Comparison of ENCODE assay signal across 13 mouse cellular contexts in the genomic region with DNA sequence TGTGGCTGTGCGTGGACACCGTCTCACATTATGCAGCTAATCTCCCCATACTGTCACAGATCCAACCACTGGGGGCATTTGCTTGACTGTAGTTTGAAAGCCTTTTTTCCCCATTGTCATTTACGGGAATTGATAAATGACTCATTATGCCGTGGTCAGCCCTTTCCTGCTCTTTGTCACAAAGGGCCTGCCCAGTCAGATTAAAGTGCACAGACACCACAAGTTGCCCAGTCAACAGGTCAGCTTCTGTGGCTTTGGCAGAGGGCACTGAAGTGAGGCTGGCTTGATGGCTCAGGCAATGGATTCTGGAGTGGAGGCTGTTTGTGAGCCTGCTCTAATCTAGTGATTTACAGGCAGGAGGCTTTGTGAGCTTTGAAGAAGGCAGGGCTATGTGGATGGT. TPM values are rescaled to one million over a fixed set of nuclear protein-coding genes. Genes with fewer than 3 reads are reported as not detected.
DNase-seq lines count a peak whose midpoint lies in the region; ATAC-seq and TF ChIP-seq lines count a peak whose summit lies in the region.
"Had no signal": no experiment of that assay in that cellular context is flagged by ENCODE, and none has a peak within 500 bp of the region (broad histone marks: within the 10 kb centered on the region; RNA-seq: fewer than 3 reads in every experiment).

No protein-coding gene starts in this region.

- H3K9ac ChIP-seq in kidney, embryonic 16.5 days (replicated peaks; ENCODE audit: low read length): no peak overlapping the region
- no peak overlapping the region for H3K9ac ChIP-seq in hindbrain, postnatal 0 days (replicated peaks; ENCODE audit: low read length)
- H3K9ac ChIP-seq: heart, embryonic 13.5 days had no signal

- 49% methylated on average over 4 of the region's 4 CpGs for WGBS in kidney, embryonic 16.5 days
- 39% methylated on average over 4 of the region's 4 CpGs for WGBS in hindbrain, postnatal 0 days
- WGBS in forebrain, embryonic 10.5 days: 68% methylated on average over 4 of the region's 4 CpGs

- peak; percentile 10 to 13 for DNase-seq in adrenal gland, postnatal 36 days
- DNase-seq in adrenal gland, adult 8-10 months: no peak
- no peak for DNase-seq in kidney, adult 8-10 months
- peak; percentile 51 for DNase-seq in 3T3-L1 (ENCODE audit: low read depth, low spot score)
- DNase-seq in hindbrain, postnatal 0 days (ENCODE audit: low spot score): peak; percentile 16
- no peak for DNase-seq in forebrain, embryonic 10.5 days (ENCODE audit: extremely low spot score, low spot score)
- DNase-seq in thymus, postnatal 25 days: no peak
- DNase-seq: cerebellum, adult 2 months; gastrocnemius, postnatal 36 days; lung, postnatal 14 days had no signal

- peak overlapping the region; percentile 2; the same call in 1 of the 2 replicates for H3K27ac ChIP-seq in kidney, embryonic 16.5 days (ENCODE audit: low read length)
- H3K27ac ChIP-seq in hindbrain, postnatal 0 days: no peak overlapping the region
- no peak overlapping the region for H3K27ac ChIP-seq in forebrain, embryonic 10.5 days
- H3K27ac ChIP-seq: heart, embryonic 13.5 days; layer of hippocampus, adult 2 months had no signal

- peak; percentile 14; the same call in 1 of the 2 replicates for TF ChIP-seq CTCF in hindbrain, postnatal 0 days (IDR thresholded peaks at IDR 0.05; ENCODE audit: low read depth)

- no peaks in the 10 kb centered on the region for H3K27me3 ChIP-seq in kidney, embryonic 16.5 days (ENCODE audit: insufficient read depth, low read length)
- H3K27me3 ChIP-seq in hindbrain, postnatal 0 days (ENCODE audit: insufficient read depth, low read length): no peaks in the 10 kb centered on the region
- H3K27me3 ChIP-seq in forebrain, embryonic 10.5 days (ENCODE audit: poor library complexity, severe bottlenecking): no peaks in the 10 kb centered on the region
- H3K27me3 ChIP-seq: heart, embryonic 13.5 days had no signal

- peaks cover 3% of the 10 kb centered on the region; the same call in 1 of the 2 replicates for H3K36me3 ChIP-seq in kidney, embryonic 16.5 days (ENCODE audit: insufficient read depth, low read length)
- no peaks in the 10 kb centered on the region; the same call in 1 of the 2 replicates for H3K36me3 ChIP-seq in hindbrain, postnatal 0 days (ENCODE audit: insufficient read depth, low read length)
- peaks cover 29% of the 10 kb centered on the region for H3K36me3 ChIP-seq in forebrain, embryonic 10.5 days (replicated peaks)

- no peak for ATAC-seq in kidney, embryonic 16.5 days (ENCODE audit: low FRiP score, low TSS enrichment)
- ATAC-seq in hindbrain, postnatal 0 days: no peak

- no peak overlapping the region for H3K4me3 ChIP-seq in kidney, embryonic 16.5 days (ENCODE audit: low read length)
- no peak overlapping the region for H3K4me3 ChIP-seq in hindbrain, postnatal 0 days (ENCODE audit: low read length)
- H3K4me3 ChIP-seq in forebrain, embryonic 10.5 days: no peak overlapping the region
- H3K4me3 ChIP-seq: heart, embryonic 13.5 days; layer of hippocampus, adult 2 months had no signal

- H3K4me1 ChIP-seq in kidney, embryonic 16.5 days (ENCODE audit: insufficient read depth, low read length): peaks cover 8% of the 10 kb centered on the region; the same call in 1 of the 2 replicates
- H3K4me1 ChIP-seq in hindbrain, postnatal 0 days (ENCODE audit: insufficient read depth, low read length): no peaks in the 10 kb centered on the region
- 0 out of 2 replicates have a peak, but pooled peaks cover 4% of the 10 kb centered on the region for H3K4me1 ChIP-seq in forebrain, embryonic 10.5 days

- H3K4me2 ChIP-seq in kidney, embryonic 16.5 days (replicated peaks; ENCODE audit: low read depth, low read length): no peak overlapping the region
- no peak overlapping the region for H3K4me2 ChIP-seq in hindbrain, postnatal 0 days (ENCODE audit: low read depth, low read length)
- H3K4me2 ChIP-seq: heart, embryonic 13.5 days had no signal

- H3K9me3 ChIP-seq in kidney, embryonic 16.5 days (ENCODE audit: low read length): no peaks in the 10 kb centered on the region
- H3K9me3 ChIP-seq in hindbrain, postnatal 0 days (ENCODE audit: low read length): no peaks in the 10 kb centered on the region
- no peaks in the 10 kb centered on the region for H3K9me3 ChIP-seq in forebrain, embryonic 10.5 days
- H3K9me3 ChIP-seq: heart, embryonic 13.5 days had no signal

RNA-seq across cellular contexts. Expression of gene Rtn4ip1, which starts 42.1 kb away (rescaled TPM):
- total RNA-seq in adrenal gland, postnatal 36 days (2021): 10 to 100 TPM; 23.9 to 27.3 TPM
- 10 to 100 TPM; 20.0 to 28.7 (median 26.3) TPM for total RNA-seq in adrenal gland, adult 8-10 months (2022)
- 18.7 and 19.2 TPM in 2 replicates for polyA plus RNA-seq in kidney, embryonic 16.5 days (2015; fragmentation: Nextera tagmentation; extraction: Ambion mirVana)
- 4.2 and 4.4 TPM in 2 replicates for total RNA-seq in hindbrain, postnatal 0 days (2014; rRNA removed)
- polyA plus RNA-seq in hindbrain, postnatal 0 days (2015; fragmentation: Nextera tagmentation; extraction: Ambion mirVana): 10.4 and 11.7 TPM in 2 replicates
- polyA plus RNA-seq in forebrain, embryonic 10.5 days (2016; fragmentation: Nextera tagmentation; extraction: Ambion mirVana): 22.0 and 23.5 TPM in 2 replicates

RNA-seq across cellular contexts. Expression of gene Qrsl1, which starts 42.2 kb away (rescaled TPM):
- total RNA-seq in adrenal gland, postnatal 36 days (2021): 10 to 100 TPM in 1 of 2 experiments, 1 to 10 TPM in 1; 8.8 to 10.4 TPM
- 10 to 100 TPM in 2 of 4 experiments, 1 to 10 TPM in 2; 8.9 to 11.8 (median 10.3) TPM for total RNA-seq in adrenal gland, adult 8-10 months (2022)
- polyA plus RNA-seq in kidney, embryonic 16.5 days (2015; fragmentation: Nextera tagmentation; extraction: Ambion mirVana): 29.3 and 29.7 TPM in 2 replicates
- 16.9 and 19.0 TPM in 2 replicates for total RNA-seq in hindbrain, postnatal 0 days (2014; rRNA removed)
- polyA plus RNA-seq in hindbrain, postnatal 0 days (2015; fragmentation: Nextera tagmentation; extraction: Ambion mirVana): 20.1 and 20.7 TPM in 2 replicates
- 25.2 and 28.8 TPM in 2 replicates for polyA plus RNA-seq in forebrain, embryonic 10.5 days (2016; fragmentation: Nextera tagmentation; extraction: Ambion mirVana)

Comparison
In these comparisons a context has a peak if more than half of its experiments do, and no peak if none do; other contexts are left out.
1. DNase-seq: peak in adrenal gland, postnatal 36 days (2 of 2), 3T3-L1 (single experiment) and hindbrain, postnatal 0 days (single experiment); none in adrenal gland, adult 8-10 months (single experiment), kidney, adult 8-10 months (0 of 2), forebrain, embryonic 10.5 days (single experiment) and thymus, postnatal 25 days (single experiment).